Mouse (Mus musculus): Measurements from ENCODE around the gene Pet117. TPM values are rescaled to one million over a fixed set of nuclear protein-coding genes. Genes with fewer than 3 reads are reported as not detected.

Pet117 gene
- polyA plus RNA-seq, 1 experiment from 2014 or later: 2.4 TPM

GRCm38 (mm10) chr2:144388416-144388815 is 19.6 kb downstream of the Pet117 start:
- DNase-seq (ENCODE audit: low spot score) (no peak), ATAC-seq (ENCODE audit: low FRiP score, low TSS enrichment) (no peak)
- peaks cover 34% of the 10 kb centered on the region for H3K36me3 ChIP-seq (ENCODE audit: control insufficient read depth, insufficient read depth, low read length)
- H3K27ac ChIP-seq (replicated peaks): no peak overlapping the region
- no peaks in the 10 kb centered on the region for H3K27me3 ChIP-seq (ENCODE audit: control insufficient read depth, insufficient read depth, low read length)
- 53% methylated on average over 3 of the region's 3 CpGs for WGBS
- no peak for TF ChIP-seq CTCF (IDR thresholded peaks at IDR 0.05; ENCODE audit: low read depth)
- no peak for TF ChIP-seq EP300 (optimal IDR thresholded peaks at IDR 0.05)
- no peak overlapping the region for H3K4me2 ChIP-seq (replicated peaks; ENCODE audit: low read depth)
- H3K4me1 ChIP-seq (replicated peaks; ENCODE audit: control insufficient read depth, insufficient read depth): no peaks in the 10 kb centered on the region
- H3K9me3 ChIP-seq (ENCODE audit: control insufficient read depth, low read length): no peaks in the 10 kb centered on the region
- H3K4me3 ChIP-seq (ENCODE audit: low read depth, low read length): no peak overlapping the region
- H3K9ac ChIP-seq (ENCODE audit: low read length): no peak overlapping the region

GRCm38 (mm10) chr2:144399531-144399930 is 30.7 kb downstream of the Pet117 start:
- H3K36me3 ChIP-seq (ENCODE audit: control insufficient read depth, insufficient read depth, low read length): peaks cover 28% of the 10 kb centered on the region
- no peaks in the 10 kb centered on the region for H3K27me3 ChIP-seq (ENCODE audit: control insufficient read depth, insufficient read depth, low read length)
- TF ChIP-seq CTCF (IDR thresholded peaks at IDR 0.05; ENCODE audit: low read depth) (no peak), EP300 (optimal IDR thresholded peaks at IDR 0.05) (no peak)
- no peak overlapping the region for H3K27ac ChIP-seq (replicated peaks)
- 70% methylated on average over 4 of the region's 4 CpGs for WGBS
- H3K9me3 ChIP-seq (ENCODE audit: control insufficient read depth, low read length): no peaks in the 10 kb centered on the region
- no peak overlapping the region for H3K4me3 ChIP-seq (ENCODE audit: low read depth, low read length)
- DNase-seq (ENCODE audit: low spot score) (no peak), ATAC-seq (ENCODE audit: low FRiP score, low TSS enrichment) (no peak)
- H3K4me1 ChIP-seq (replicated peaks; ENCODE audit: control insufficient read depth, insufficient read depth): no peaks in the 10 kb centered on the region
- H3K9ac ChIP-seq (ENCODE audit: low read length): no peak overlapping the region
- no peak overlapping the region for H3K4me2 ChIP-seq (replicated peaks; ENCODE audit: low read depth)

- Histone ChIP-seq H3K4me1 (replicated peaks; ENCODE audit: control insufficient read depth, insufficient read depth) (no peaks in the 10 kb centered on the region), H3K4me3 (ENCODE audit: low read depth, low read length) (no peak overlapping the region), H3K27me3 (ENCODE audit: control insufficient read depth, insufficient read depth, low read length) (no peaks in the 10 kb centered on the region), H3K27ac (replicated peaks) (no peak overlapping the region), H3K36me3 (ENCODE audit: control insufficient read depth, insufficient read depth, low read length) (peaks cover 31% of the 10 kb centered on the region), H3K9ac (ENCODE audit: low read length) (no peak overlapping the region), H3K4me2 (replicated peaks; ENCODE audit: low read depth) (no peak overlapping the region), H3K9me3 (ENCODE audit: control insufficient read depth, low read length) (no peaks in the 10 kb centered on the region)
- 80% methylated on average over 6 of the region's 6 CpGs for WGBS
- TF ChIP-seq EP300 (optimal IDR thresholded peaks at IDR 0.05): no peak
- no peak for TF ChIP-seq CTCF (IDR thresholded peaks at IDR 0.05; ENCODE audit: low read depth)
- DNase-seq (ENCODE audit: low spot score) (no peak), ATAC-seq (ENCODE audit: low FRiP score, low TSS enrichment) (no peak)
Observed at GRCm38 (mm10) chr2:144400659-144401058, 31.9 kb downstream of the Pet117 start.

- Histone ChIP-seq H3K9ac (ENCODE audit: low read length) (no peak overlapping the region), H3K27ac (replicated peaks) (no peak overlapping the region), H3K27me3 (ENCODE audit: control insufficient read depth, insufficient read depth, low read length) (no peaks in the 10 kb centered on the region), H3K36me3 (ENCODE audit: control insufficient read depth, insufficient read depth, low read length) (peaks cover 28% of the 10 kb centered on the region), H3K4me3 (ENCODE audit: low read depth, low read length) (no peak overlapping the region), H3K4me1 (replicated peaks; ENCODE audit: control insufficient read depth, insufficient read depth) (no peaks in the 10 kb centered on the region), H3K9me3 (ENCODE audit: control insufficient read depth, low read length) (no peaks in the 10 kb centered on the region), H3K4me2 (replicated peaks; ENCODE audit: low read depth) (no peak overlapping the region)
- ATAC-seq (ENCODE audit: low FRiP score, low TSS enrichment): no peak
- 85% methylated on average over 4 of the region's 4 CpGs for WGBS
- no peak for DNase-seq (ENCODE audit: low spot score)
- TF ChIP-seq CTCF (IDR thresholded peaks at IDR 0.05; ENCODE audit: low read depth) (no peak), EP300 (optimal IDR thresholded peaks at IDR 0.05) (no peak)
Observed at GRCm38 (mm10) chr2:144409037-144409436, 40.2 kb downstream of the Pet117 start.

- TF ChIP-seq EP300 (optimal IDR thresholded peaks at IDR 0.05): no peak
- TF ChIP-seq CTCF (IDR thresholded peaks at IDR 0.05; ENCODE audit: low read depth): no peak
- 51% methylated on average over 3 of the region's 3 CpGs for WGBS
- no peak overlapping the region for H3K9ac ChIP-seq (ENCODE audit: low read length)
Observed at GRCm38 (mm10) chr2:144410603-144411002, 41.8 kb downstream of the Pet117 start.

GRCm38 (mm10) chr2:144414646-144415045 is 45.9 kb downstream of the Pet117 start:
- no peak for TF ChIP-seq EP300 (optimal IDR thresholded peaks at IDR 0.05)
- ATAC-seq (ENCODE audit: low FRiP score, low TSS enrichment) (no peak), DNase-seq (ENCODE audit: low spot score) (no peak)
- H3K4me3 ChIP-seq (ENCODE audit: low read depth, low read length): no peak overlapping the region
- H3K27me3 ChIP-seq (ENCODE audit: control insufficient read depth, insufficient read depth, low read length): no peaks in the 10 kb centered on the region
- WGBS: 95% methylated on average over 1 of the region's 1 CpGs
- H3K9me3 ChIP-seq (ENCODE audit: control insufficient read depth, low read length): no peaks in the 10 kb centered on the region
- H3K4me1 ChIP-seq (replicated peaks; ENCODE audit: control insufficient read depth, insufficient read depth): no peaks in the 10 kb centered on the region
- H3K9ac ChIP-seq (ENCODE audit: low read length): no peak overlapping the region
- no peak overlapping the region for H3K27ac ChIP-seq (replicated peaks)
- H3K36me3 ChIP-seq (ENCODE audit: control insufficient read depth, insufficient read depth, low read length): no peaks in the 10 kb centered on the region
- H3K4me2 ChIP-seq (replicated peaks; ENCODE audit: low read depth): no peak overlapping the region

More at GRCm38 (mm10) chr2:144410603-144411002, 41.8 kb downstream of the Pet117 start:
- DNase-seq (ENCODE audit: low spot score) (no peak), ATAC-seq (ENCODE audit: low FRiP score, low TSS enrichment) (no peak)
- no peaks in the 10 kb centered on the region for H3K27me3 ChIP-seq (ENCODE audit: control insufficient read depth, insufficient read depth, low read length)
- no peak overlapping the region for H3K27ac ChIP-seq (replicated peaks)
- no peak overlapping the region for H3K4me2 ChIP-seq (replicated peaks; ENCODE audit: low read depth)
- no peaks in the 10 kb centered on the region for H3K4me1 ChIP-seq (replicated peaks; ENCODE audit: control insufficient read depth, insufficient read depth)
- no peaks in the 10 kb centered on the region for H3K9me3 ChIP-seq (ENCODE audit: control insufficient read depth, low read length)
- peaks cover 16% of the 10 kb centered on the region for H3K36me3 ChIP-seq (ENCODE audit: control insufficient read depth, insufficient read depth, low read length)
- H3K4me3 ChIP-seq (ENCODE audit: low read depth, low read length): no peak overlapping the region

All from stomach, postnatal 0 days (tissue).